Mouse (Mus musculus): ENCODE data around the gene Ccnl2. TPM values are rescaled to one million over a fixed set of nuclear protein-coding genes. Genes with fewer than 3 reads are reported as not detected.

Gene Ccnl2
- polyA plus RNA-seq, 1 experiment from 2014 or later: 174 TPM

GRCm38 (mm10) chr4:155774971-155775740, 37.1 kb upstream of the Ccnl2 start:
- Histone ChIP-seq H3K4me2 (replicated peaks; ENCODE audit: low read depth, low read length) (peak overlapping the region; percentile 80), H3K9ac (ENCODE audit: low read depth, low read length) (0 out of 2 replicates have a peak overlapping the region, but pooled peaks have one; percentile 45), H3K4me1 (ENCODE audit: control insufficient read depth, insufficient read depth, low read length) (0 out of 2 replicates have a peak, but pooled peaks cover 16% of the 10 kb centered on the region), H3K27me3 (ENCODE audit: control insufficient read depth, insufficient read depth, low read length) (peaks cover 8% of the 10 kb centered on the region; the same call in 1 of the 2 replicates), H3K4me3 (ENCODE audit: low read length) (peak overlapping the region; percentile 37), H3K27ac (ENCODE audit: low read depth, low read length) (no peak overlapping the region), H3K9me3 (ENCODE audit: control insufficient read depth, low read length) (no peaks in the 10 kb centered on the region), H3K36me3 (ENCODE audit: control insufficient read depth, insufficient read depth, low read length) (no peaks in the 10 kb centered on the region)
- ATAC-seq (ENCODE audit: low FRiP score, low TSS enrichment): no peak
- WGBS: 59% methylated on average over 9 of the region's 9 CpGs

- Histone ChIP-seq H3K27ac (ENCODE audit: low read depth, low read length) (no peak overlapping the region), H3K27me3 (ENCODE audit: control insufficient read depth, insufficient read depth, low read length) (peaks cover 8% of the 10 kb centered on the region; the same call in 1 of the 2 replicates), H3K9me3 (ENCODE audit: control insufficient read depth, low read length) (no peaks in the 10 kb centered on the region), H3K4me1 (ENCODE audit: control insufficient read depth, insufficient read depth, low read length) (peaks cover 14% of the 10 kb centered on the region; the same call in 1 of the 2 replicates), H3K36me3 (ENCODE audit: control insufficient read depth, insufficient read depth, low read length) (no peaks in the 10 kb centered on the region), H3K4me3 (ENCODE audit: low read length) (no peak overlapping the region), H3K9ac (ENCODE audit: low read depth, low read length) (no peak overlapping the region), H3K4me2 (replicated peaks; ENCODE audit: low read depth, low read length) (no peak overlapping the region)
- no peak for ATAC-seq (ENCODE audit: low FRiP score, low TSS enrichment)
- 84% methylated on average over 3 of the region's 3 CpGs for WGBS
Observed at GRCm38 (mm10) chr4:155775855-155776254, 36.4 kb upstream of the Ccnl2 start.

GRCm38 (mm10) chr4:155776704-155777335, 35.5 kb upstream of the Ccnl2 start:
- H3K36me3 ChIP-seq (ENCODE audit: control insufficient read depth, insufficient read depth, low read length): no peaks in the 10 kb centered on the region
- H3K27ac ChIP-seq (ENCODE audit: low read depth, low read length): no peak overlapping the region
- peaks cover 8% of the 10 kb centered on the region; the same call in 1 of the 2 replicates for H3K27me3 ChIP-seq (ENCODE audit: control insufficient read depth, insufficient read depth, low read length)
- peaks cover 18% of the 10 kb centered on the region; the same call in 1 of the 2 replicates for H3K4me1 ChIP-seq (ENCODE audit: control insufficient read depth, insufficient read depth, low read length)
- H3K4me3 ChIP-seq (ENCODE audit: low read length): no peak overlapping the region
- H3K9me3 ChIP-seq (ENCODE audit: control insufficient read depth, low read length): no peaks in the 10 kb centered on the region
- 54% methylated on average over 2 of the region's 2 CpGs for WGBS
- no peak overlapping the region for H3K9ac ChIP-seq (ENCODE audit: low read depth, low read length)
- H3K4me2 ChIP-seq (replicated peaks; ENCODE audit: low read depth, low read length): no peak overlapping the region
- ATAC-seq (ENCODE audit: low FRiP score, low TSS enrichment): no peak

GRCm38 (mm10) chr4:155777816-155778215, 34.5 kb upstream of the Ccnl2 start:
- H3K4me3 ChIP-seq (ENCODE audit: low read length): no peak overlapping the region
- 79% methylated on average over 2 of the region's 2 CpGs for WGBS
- H3K4me1 ChIP-seq (ENCODE audit: control insufficient read depth, insufficient read depth, low read length): peaks cover 18% of the 10 kb centered on the region; the same call in 1 of the 2 replicates
- no peak for ATAC-seq (ENCODE audit: low FRiP score, low TSS enrichment)
- H3K9me3 ChIP-seq (ENCODE audit: control insufficient read depth, low read length): no peaks in the 10 kb centered on the region
- no peak overlapping the region for H3K4me2 ChIP-seq (replicated peaks; ENCODE audit: low read depth, low read length)
- peaks cover 7% of the 10 kb centered on the region; the same call in 1 of the 2 replicates for H3K27me3 ChIP-seq (ENCODE audit: control insufficient read depth, insufficient read depth, low read length)
- H3K27ac ChIP-seq (ENCODE audit: low read depth, low read length): no peak overlapping the region
- no peaks in the 10 kb centered on the region for H3K36me3 ChIP-seq (ENCODE audit: control insufficient read depth, insufficient read depth, low read length)
- H3K9ac ChIP-seq (ENCODE audit: low read depth, low read length): no peak overlapping the region

- Histone ChIP-seq H3K4me2 (replicated peaks; ENCODE audit: low read depth, low read length) (no peak overlapping the region), H3K9me3 (ENCODE audit: control insufficient read depth, low read length) (no peaks in the 10 kb centered on the region), H3K4me1 (ENCODE audit: control insufficient read depth, insufficient read depth, low read length) (peaks cover 15% of the 10 kb centered on the region; the same call in 1 of the 2 replicates), H3K27me3 (ENCODE audit: control insufficient read depth, insufficient read depth, low read length) (no peaks in the 10 kb centered on the region), H3K36me3 (ENCODE audit: control insufficient read depth, insufficient read depth, low read length) (no peaks in the 10 kb centered on the region), H3K27ac (ENCODE audit: low read depth, low read length) (no peak overlapping the region), H3K4me3 (ENCODE audit: low read length) (no peak overlapping the region), H3K9ac (ENCODE audit: low read depth, low read length) (no peak overlapping the region)
- ATAC-seq (ENCODE audit: low FRiP score, low TSS enrichment): no peak
- 88% methylated on average over 4 of the region's 4 CpGs for WGBS
Observed at GRCm38 (mm10) chr4:155779498-155779897, 32.8 kb upstream of the Ccnl2 start.

- Histone ChIP-seq H3K9ac (ENCODE audit: low read depth, low read length) (no peak overlapping the region), H3K36me3 (ENCODE audit: control insufficient read depth, insufficient read depth, low read length) (no peaks in the 10 kb centered on the region), H3K27ac (ENCODE audit: low read depth, low read length) (0 out of 2 replicates have a peak overlapping the region, but pooled peaks have one; percentile 24), H3K27me3 (ENCODE audit: control insufficient read depth, insufficient read depth, low read length) (no peaks in the 10 kb centered on the region), H3K4me3 (ENCODE audit: low read length) (no peak overlapping the region), H3K4me2 (replicated peaks; ENCODE audit: low read depth, low read length) (no peak overlapping the region), H3K9me3 (ENCODE audit: control insufficient read depth, low read length) (no peaks in the 10 kb centered on the region), H3K4me1 (ENCODE audit: control insufficient read depth, insufficient read depth, low read length) (peaks cover 18% of the 10 kb centered on the region; the same call in 1 of the 2 replicates)
- no peak; the same call in 1 of the 2 replicates for ATAC-seq (ENCODE audit: low FRiP score, low TSS enrichment)
- 11% methylated on average over 6 of the region's 6 CpGs for WGBS
Observed at GRCm38 (mm10) chr4:155780895-155781294, 31.4 kb upstream of the Ccnl2 start.

GRCm38 (mm10) chr4:155783486-155784080, 28.7 kb upstream of the Ccnl2 start:
- Histone ChIP-seq H3K27me3 (ENCODE audit: control insufficient read depth, insufficient read depth, low read length) (no peaks in the 10 kb centered on the region), H3K9ac (ENCODE audit: low read depth, low read length) (peak overlapping the region; percentile 81; the same call in 1 of the 2 replicates), H3K27ac (ENCODE audit: low read depth, low read length) (no peak overlapping the region; the same call in 1 of the 2 replicates), H3K36me3 (ENCODE audit: control insufficient read depth, insufficient read depth, low read length) (no peaks in the 10 kb centered on the region), H3K4me2 (replicated peaks; ENCODE audit: low read depth, low read length) (peak overlapping the region; percentile 87), H3K9me3 (ENCODE audit: control insufficient read depth, low read length) (no peaks in the 10 kb centered on the region), H3K4me1 (ENCODE audit: control insufficient read depth, insufficient read depth, low read length) (peaks cover 14% of the 10 kb centered on the region; the same call in 1 of the 2 replicates), H3K4me3 (ENCODE audit: low read length) (peak overlapping the region; percentile 60)
- 0 out of 2 replicates have a peak, but pooled peaks have one; percentile 1 for ATAC-seq (ENCODE audit: low FRiP score, low TSS enrichment)
- WGBS: 38% methylated on average over 16 of the region's 16 CpGs

GRCm38 (mm10) chr4:155784081-155784701, 28.1 kb upstream of the Ccnl2 start:
- Histone ChIP-seq H3K9me3 (ENCODE audit: control insufficient read depth, low read length) (no peaks in the 10 kb centered on the region), H3K4me3 (ENCODE audit: low read length) (peak overlapping the region; percentile 60), H3K27ac (ENCODE audit: low read depth, low read length) (peak overlapping the region; percentile 67), H3K4me2 (replicated peaks; ENCODE audit: low read depth, low read length) (peak overlapping the region; percentile 87), H3K9ac (ENCODE audit: low read depth, low read length) (peak overlapping the region; percentile 81), H3K36me3 (ENCODE audit: control insufficient read depth, insufficient read depth, low read length) (no peaks in the 10 kb centered on the region), H3K27me3 (ENCODE audit: control insufficient read depth, insufficient read depth, low read length) (no peaks in the 10 kb centered on the region), H3K4me1 (ENCODE audit: control insufficient read depth, insufficient read depth, low read length) (peaks cover 14% of the 10 kb centered on the region; the same call in 1 of the 2 replicates)
- WGBS: under 1% methylated on average over 52 of the region's 52 CpGs
- peak; percentile 82 for ATAC-seq (ENCODE audit: low FRiP score, low TSS enrichment)

Data from kidney, embryonic 14.5 days (tissue).